Mouse (Mus musculus) limb, embryonic 11.5 days (tissue): ENCODE results near the gene Ky. TPM values are rescaled to one million over a fixed set of nuclear protein-coding genes. Genes with fewer than 3 reads are reported as not detected.

Experiments
- ATAC-seq: fragments of 200-750 bp; cut with Nextera tagmentation; 2 replicates; pipeline ENCODE4 v1.8.0; 2017; ENCODE audit warnings: low read depth; ENCODE audit not compliant: insufficient number of reproducible peaks, low FRiP score, low TSS enrichment
- DNase-seq: peaks from one replicate; pipeline ENCODE4 v3.0.0-alpha.2; 2015; ENCODE audit warnings: low spot score
- H3K27ac ChIP-seq: fragments of 300-500 bp; sonication (generic); replicated peaks from 2 replicates; pipeline ENCODE4 v1.5.1; 2014; ENCODE audit warnings: low read depth, mild to moderate bottlenecking, low read length
- H3K27me3 ChIP-seq: fragments of 300-500 bp; sonication (generic); 2 replicates; pipeline ENCODE4 v1.6.1; 2014; ENCODE audit warnings: mild to moderate bottlenecking, low read length, mixed read lengths; ENCODE audit not compliant: control insufficient read depth, insufficient read depth
- H3K36me3 ChIP-seq: fragments of 300-500 bp; sonication (generic); 2 replicates; pipeline ENCODE4 v1.6.1; 2014; ENCODE audit warnings: mild to moderate bottlenecking, low read length, moderate library complexity, mixed read lengths; ENCODE audit not compliant: control insufficient read depth, insufficient read depth
- H3K4me1 ChIP-seq: fragments of 300-500 bp; sonication (generic); 2 replicates; pipeline ENCODE4 v1.6.1; 2014; ENCODE audit warnings: low read length, mixed read lengths; ENCODE audit not compliant: control insufficient read depth, insufficient read depth
- H3K4me2 ChIP-seq: fragments of 300-500 bp; sonication (generic); 2 replicates; pipeline ENCODE4 v1.6.1; 2014; ENCODE audit warnings: low read depth, mild to moderate bottlenecking, moderate library complexity; ENCODE audit not compliant: severe bottlenecking
- H3K4me3 ChIP-seq: fragments of 300-500 bp; sonication (generic); 2 replicates; pipeline ENCODE4 v1.5.1; 2014; ENCODE audit warnings: low read depth, low read length
- H3K9ac ChIP-seq: fragments of 300-500 bp; sonication (generic); 2 replicates; pipeline ENCODE4 v1.6.1; 2014; ENCODE audit warnings: mild to moderate bottlenecking, low read length
- H3K9me3 ChIP-seq: fragments of 300-500 bp; sonication (generic); 2 replicates; pipeline ENCODE4 v1.6.1; 2016; ENCODE audit warnings: low read length; ENCODE audit not compliant: control insufficient read depth
- WGBS: fragments of 180-500 bp; shearing (Covaris S2); extraction: QIAGEN DNeasy Blood & Tissue Kit; methylation state at CpG from one replicate; pipeline ENCODE4 v1.1.7; 2014; 5-methylcytosine and 5-hydroxymethylcytosine counted together
- polyA plus RNA-seq: library from polyadenylated mRNA; unstranded; fragments of >200 nt; fragmentation: Nextera tagmentation; extraction: Ambion mirVana; gene quantifications from 2 replicates; pipeline ENCODE4 v1.2.1, GENCODE M21; 2014

The Ky gene
- polyA plus RNA-seq, 1 experiment from 2014 or later: 0.23 TPM

GRCm38 (mm10) chr9:102539699-102540098, 34.1 kb downstream of the Ky start:
- no peak overlapping the region for H3K27ac ChIP-seq
- no peak overlapping the region for H3K4me2 ChIP-seq
- 0 out of 2 replicates have a peak, but pooled peaks cover 3% of the 10 kb centered on the region for H3K27me3 ChIP-seq
- no peaks in the 10 kb centered on the region for H3K4me1 ChIP-seq
- H3K9me3 ChIP-seq: no peaks in the 10 kb centered on the region
- ATAC-seq: no peak
- no peak overlapping the region for H3K9ac ChIP-seq
- no peak for DNase-seq
- WGBS: 58% methylated on average over 7 of the region's 7 CpGs
- H3K36me3 ChIP-seq: no peaks in the 10 kb centered on the region
- no peak overlapping the region for H3K4me3 ChIP-seq

- Histone ChIP-seq H3K4me3 (no peak overlapping the region), H3K36me3 (no peaks in the 10 kb centered on the region), H3K9ac (no peak overlapping the region), H3K4me2 (no peak overlapping the region), H3K27me3 (peaks cover 9% of the 10 kb centered on the region; the same call in 1 of the 2 replicates), H3K4me1 (peaks cover 7% of the 10 kb centered on the region), H3K9me3 (no peaks in the 10 kb centered on the region), H3K27ac (no peak overlapping the region)
- ATAC-seq (no peak), DNase-seq (no peak)
- 92% methylated on average over 10 of the region's 10 CpGs for WGBS
Measured at GRCm38 (mm10) chr9:102541666-102542065, 36.1 kb downstream of the Ky start.

GRCm38 (mm10) chr9:102542540-102542939, 37.0 kb downstream of the Ky start:
- Histone ChIP-seq H3K9ac (no peak overlapping the region), H3K4me2 (no peak overlapping the region), H3K27ac (no peak overlapping the region), H3K4me1 (peaks cover 7% of the 10 kb centered on the region), H3K9me3 (no peaks in the 10 kb centered on the region), H3K27me3 (peaks cover 16% of the 10 kb centered on the region; the same call in 1 of the 2 replicates), H3K4me3 (no peak overlapping the region), H3K36me3 (no peaks in the 10 kb centered on the region)
- ATAC-seq (no peak), DNase-seq (no peak)
- 73% methylated on average over 8 of the region's 8 CpGs for WGBS

- H3K27ac ChIP-seq: no peak overlapping the region
- 68% methylated on average over 2 of the region's 2 CpGs for WGBS
- ATAC-seq: no peak; the same call in 1 of the 2 replicates
Measured at GRCm38 (mm10) chr9:102543761-102544115, 38.2 kb downstream of the Ky start.

GRCm38 (mm10) chr9:102544116-102544772, 38.7 kb downstream of the Ky start:
- Histone ChIP-seq H3K4me1 (peaks cover 7% of the 10 kb centered on the region), H3K36me3 (no peaks in the 10 kb centered on the region), H3K4me3 (peak overlapping the region; percentile 25; the same call in 1 of the 2 replicates), H3K27ac (no peak overlapping the region), H3K4me2 (peak overlapping the region; percentile 55), H3K9ac (no peak overlapping the region), H3K27me3 (peaks cover 18% of the 10 kb centered on the region; the same call in 1 of the 2 replicates), H3K9me3 (no peaks in the 10 kb centered on the region)
- ATAC-seq (no peak; the same call in 1 of the 2 replicates), DNase-seq (peak; percentile 46)
- 22% methylated on average over 11 of the region's 11 CpGs for WGBS

More at GRCm38 (mm10) chr9:102543761-102544115, 38.2 kb downstream of the Ky start:
- Histone ChIP-seq H3K27me3 (peaks cover 18% of the 10 kb centered on the region; the same call in 1 of the 2 replicates), H3K9me3 (no peaks in the 10 kb centered on the region), H3K9ac (no peak overlapping the region), H3K4me3 (no peak overlapping the region), H3K4me1 (peaks cover 7% of the 10 kb centered on the region), H3K4me2 (no peak overlapping the region), H3K36me3 (no peaks in the 10 kb centered on the region)
- DNase-seq: no peak

- ATAC-seq: peak; percentile 72; the same call in 1 of the 2 replicates
- peaks cover 18% of the 10 kb centered on the region; the same call in 1 of the 2 replicates for H3K27me3 ChIP-seq
- H3K27ac ChIP-seq: no peak overlapping the region
- H3K9ac ChIP-seq: 0 out of 2 replicates have a peak overlapping the region, but pooled peaks have one; percentile 39
- H3K4me1 ChIP-seq: peaks cover 7% of the 10 kb centered on the region
- no peaks in the 10 kb centered on the region for H3K36me3 ChIP-seq
- peak overlapping the region; percentile 25 for H3K4me3 ChIP-seq
- H3K9me3 ChIP-seq: no peaks in the 10 kb centered on the region
- H3K4me2 ChIP-seq: peak overlapping the region; percentile 55
- WGBS: 1% methylated on average over 26 of the region's 26 CpGs
- DNase-seq: peak; percentile 98
Measured at GRCm38 (mm10) chr9:102544773-102545366, 39.3 kb downstream of the Ky start.

- H3K4me2 ChIP-seq: peak overlapping the region; percentile 55
- H3K4me3 ChIP-seq: 0 out of 2 replicates have a peak overlapping the region, but pooled peaks have one; percentile 25
- H3K27ac ChIP-seq: no peak overlapping the region
- H3K36me3 ChIP-seq: no peaks in the 10 kb centered on the region
- DNase-seq: peak; percentile 45
- H3K9me3 ChIP-seq: no peaks in the 10 kb centered on the region
- 16% methylated on average over 22 of the region's 22 CpGs for WGBS
- H3K27me3 ChIP-seq: peaks cover 18% of the 10 kb centered on the region; the same call in 1 of the 2 replicates
- H3K4me1 ChIP-seq: peaks cover 7% of the 10 kb centered on the region
- ATAC-seq: no peak
- H3K9ac ChIP-seq: no peak overlapping the region
Measured at GRCm38 (mm10) chr9:102545406-102546255, 40.1 kb downstream of the Ky start.
